Mouse (Mus musculus) adrenal gland, adult 8-10 months (tissue): ENCODE measurements around the gene Hoxa10. TPM values are rescaled to one million over a fixed set of nuclear protein-coding genes. Genes with fewer than 3 reads are reported as not detected.

Experiments used
- DNase-seq: peaks from one replicate; pipeline ENCODE4 v3.0.0; 2022
- total RNA-seq, 4 experiments: library from RNA; stranded (reverse); gene quantifications; 2 replicates each; pipeline ENCODE4 v1.2.4; 2022

Gene Hoxa10
- total RNA-seq, 4 experiments from 2014 or later = 0.15 to 0.16 TPM; not detected in 2

DNA sequence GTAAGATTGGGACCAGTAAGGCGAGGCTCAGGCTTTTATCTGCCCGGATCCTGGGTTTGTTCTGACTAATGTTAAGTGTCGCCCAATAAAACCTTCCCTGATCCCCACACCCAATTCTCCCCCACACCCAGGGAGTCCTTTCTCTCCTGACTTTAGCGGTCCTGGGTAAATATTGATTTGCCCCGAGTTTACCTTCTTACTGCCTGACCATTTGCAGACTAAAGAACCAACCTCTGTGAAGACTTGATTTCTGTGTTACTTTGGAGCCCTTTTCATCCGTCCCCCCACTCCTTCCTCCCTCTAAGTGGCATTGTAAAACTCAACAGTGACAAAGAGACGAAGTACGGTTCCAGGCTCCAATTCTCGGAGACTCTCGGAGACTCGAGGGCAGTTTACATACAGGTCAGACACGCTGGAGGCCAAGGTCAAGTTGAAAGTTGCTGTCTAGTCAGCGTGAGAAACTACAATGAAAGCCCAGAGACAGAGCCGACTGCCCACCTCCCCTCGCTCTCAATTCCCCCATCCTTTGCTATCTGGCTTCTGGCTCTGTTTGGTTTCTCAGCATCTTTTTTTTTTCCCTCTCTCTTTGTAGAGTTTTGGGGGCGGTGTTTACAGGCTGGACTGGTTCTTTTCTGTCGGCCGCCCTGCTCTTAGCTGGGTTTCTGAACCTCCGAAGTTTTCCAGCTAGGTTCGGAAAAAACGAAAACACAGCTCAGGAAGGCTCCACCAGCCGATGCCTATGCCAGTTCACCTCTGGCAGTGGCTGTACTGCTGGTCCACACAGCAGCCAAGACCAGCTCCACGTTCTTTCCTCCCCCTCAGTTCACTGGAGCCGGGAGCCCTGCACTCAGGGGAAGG is 22.0 kb upstream of the Hoxa10 start:
- no peak for DNase-seq

DNA sequence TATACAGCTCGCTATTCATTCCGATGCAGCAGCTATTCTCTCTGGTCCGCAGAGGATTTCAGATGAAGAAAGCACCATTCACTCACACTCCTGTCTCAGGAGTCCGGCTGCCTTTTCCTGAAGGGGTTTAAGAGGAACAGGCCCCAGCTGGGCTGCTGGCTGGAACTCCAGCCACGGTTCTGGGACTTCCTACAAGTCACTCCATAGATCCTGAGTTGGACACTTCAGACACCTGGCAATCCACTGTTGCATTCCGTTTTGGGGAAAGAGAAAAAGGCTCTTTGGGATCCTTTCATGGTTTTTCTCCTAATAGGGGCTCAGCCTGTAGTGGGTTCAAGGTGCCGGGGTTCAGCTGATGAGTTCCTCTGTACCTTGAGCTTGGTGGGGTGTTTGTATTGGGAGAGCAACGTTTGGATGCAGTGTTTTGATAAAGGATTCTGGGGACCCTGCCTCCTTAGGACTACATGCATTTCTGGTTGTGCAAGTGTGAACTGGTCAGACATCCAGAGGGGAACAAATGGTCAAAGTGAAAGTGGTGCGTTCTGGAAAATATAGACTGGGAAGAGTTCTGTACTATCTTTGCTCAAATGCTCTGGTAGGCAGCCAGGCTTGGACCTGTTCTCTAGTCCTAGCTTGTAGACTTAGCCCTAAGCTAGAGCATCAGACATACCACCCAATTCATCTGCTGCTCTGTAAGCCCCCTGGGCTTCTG is 21.3 kb upstream of the Hoxa10 start:
- DNase-seq = no peak

DNA sequence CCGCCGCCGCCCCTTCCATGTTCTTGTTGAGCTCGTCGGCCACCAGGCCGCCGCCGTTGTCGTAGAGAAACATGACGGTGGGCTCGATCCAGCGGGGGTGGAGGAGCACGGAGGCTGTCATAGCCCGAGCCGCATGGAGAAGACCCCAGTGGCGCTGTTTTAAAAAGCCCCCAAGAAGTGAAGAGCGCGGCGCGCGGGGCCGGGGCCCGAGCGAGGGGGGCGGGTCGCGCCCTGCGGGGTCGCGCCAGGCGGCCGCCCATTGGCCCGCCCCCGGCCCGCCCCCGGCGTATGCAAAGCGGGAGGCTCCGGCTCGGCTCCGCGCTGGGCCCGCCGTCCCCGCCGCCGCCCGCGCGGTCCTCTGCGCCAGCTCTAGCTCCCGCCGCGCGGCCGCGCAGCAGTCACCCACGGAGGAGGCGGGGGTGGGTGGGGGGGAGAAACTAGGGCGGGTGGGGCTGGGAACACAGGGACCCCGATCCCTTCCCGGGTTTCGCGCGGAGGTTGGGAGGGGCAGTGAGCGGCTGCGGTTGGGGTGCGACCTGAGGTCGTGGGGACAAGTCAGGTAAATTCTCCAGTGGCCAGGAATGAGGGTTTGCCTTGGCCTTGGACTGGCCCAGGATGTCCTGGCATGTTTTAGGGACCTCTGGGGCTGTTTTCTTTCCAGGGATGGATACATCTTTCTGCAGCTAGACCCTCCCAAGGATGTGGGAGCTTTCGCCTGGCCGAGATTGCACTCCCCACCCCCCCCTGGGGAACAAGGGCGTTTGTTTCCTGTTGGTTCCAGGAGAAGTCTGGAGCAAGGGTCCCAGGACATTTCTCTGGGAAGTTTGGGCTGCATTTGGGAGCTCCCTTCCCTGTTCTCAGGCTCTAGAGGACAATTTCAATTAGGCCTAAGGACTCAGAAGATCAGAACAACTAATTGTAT is 20.3 kb upstream of the Hoxa10 start, which contains the start of gene Hoxa13:
Gene Hoxa13 (minus strand): TSS at position 227 of the 922 bp plus-strand sequence.
- no peak for DNase-seq

DNA sequence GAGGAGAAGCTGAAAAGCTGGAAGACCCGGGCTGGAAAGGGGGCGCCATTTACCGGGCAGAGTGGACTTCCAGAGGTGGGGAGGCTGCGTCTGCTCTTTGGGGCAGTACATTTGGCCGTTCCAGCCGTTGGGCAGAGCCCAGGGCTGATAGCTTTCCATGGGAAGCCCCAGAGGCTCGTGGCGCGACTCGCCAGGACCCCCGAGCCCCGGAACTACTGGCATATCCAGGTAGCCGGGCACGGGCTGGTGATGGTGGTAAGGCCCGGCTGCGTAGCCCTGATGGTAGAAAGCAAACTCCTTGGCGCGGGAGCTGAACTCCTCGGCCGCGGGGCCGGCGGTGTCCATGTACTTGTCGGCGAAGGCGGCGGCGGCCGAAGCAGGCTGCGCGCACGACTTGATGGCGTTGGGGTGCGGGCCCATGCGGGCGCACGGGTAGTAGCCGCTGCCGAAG is 19.2 kb upstream of the Hoxa10 start:
- no peak for DNase-seq

DNA sequence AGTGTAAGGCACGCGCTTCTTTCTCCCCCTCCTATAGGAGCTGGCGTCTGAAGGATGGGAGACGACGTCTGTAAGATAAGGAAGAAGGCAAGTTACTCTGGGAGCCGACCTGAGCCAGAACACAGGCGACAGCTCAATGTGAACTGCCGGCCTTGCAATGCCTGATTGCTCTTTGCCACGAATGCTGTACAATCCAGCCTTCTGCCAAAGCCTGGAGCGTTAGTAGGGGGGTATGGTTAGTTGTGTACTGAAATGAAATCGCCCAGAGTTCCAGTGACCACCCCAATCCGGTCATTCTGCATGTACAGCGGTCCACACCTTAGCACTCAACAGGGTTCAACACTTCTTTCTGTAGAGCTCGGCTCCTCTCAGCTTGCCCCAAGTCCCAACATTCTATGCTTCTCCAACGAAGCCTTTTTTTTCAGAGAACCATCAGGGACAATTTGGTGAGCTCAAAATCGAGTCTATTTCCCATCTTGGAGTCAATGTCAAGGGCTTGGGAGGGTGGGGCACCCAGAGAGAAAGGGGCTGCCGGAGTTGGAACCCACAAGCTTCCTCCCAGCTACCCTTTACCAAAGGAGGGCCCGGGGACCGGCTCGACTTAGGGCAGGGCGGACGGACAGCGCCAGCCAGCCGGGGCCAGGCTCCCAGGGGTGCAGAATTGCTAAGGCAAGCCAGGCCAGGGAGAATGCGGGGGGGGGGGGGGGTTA is 18.6 kb upstream of the Hoxa10 start:
- no peak for DNase-seq

DNA sequence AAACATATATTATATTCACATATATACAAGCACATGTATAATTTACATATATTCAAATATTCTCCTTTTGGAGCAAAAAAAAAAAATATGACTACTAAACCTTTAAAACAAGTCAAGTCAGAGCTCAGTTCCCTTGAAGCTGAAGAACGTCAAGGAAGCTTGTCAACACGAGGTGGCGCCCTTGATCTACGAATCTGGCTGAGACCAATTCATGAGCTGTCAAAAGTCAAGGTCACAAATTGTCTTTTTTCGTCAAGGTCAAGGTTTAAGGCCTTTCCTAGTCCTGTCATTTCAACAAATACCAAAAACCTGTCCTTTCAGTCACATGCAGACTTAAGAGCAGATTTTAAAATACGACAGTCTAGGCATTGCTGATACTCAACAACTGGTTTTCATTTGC is 16.3 kb upstream of the Hoxa10 start:
- DNase-seq = peak; percentile 51

DNA sequence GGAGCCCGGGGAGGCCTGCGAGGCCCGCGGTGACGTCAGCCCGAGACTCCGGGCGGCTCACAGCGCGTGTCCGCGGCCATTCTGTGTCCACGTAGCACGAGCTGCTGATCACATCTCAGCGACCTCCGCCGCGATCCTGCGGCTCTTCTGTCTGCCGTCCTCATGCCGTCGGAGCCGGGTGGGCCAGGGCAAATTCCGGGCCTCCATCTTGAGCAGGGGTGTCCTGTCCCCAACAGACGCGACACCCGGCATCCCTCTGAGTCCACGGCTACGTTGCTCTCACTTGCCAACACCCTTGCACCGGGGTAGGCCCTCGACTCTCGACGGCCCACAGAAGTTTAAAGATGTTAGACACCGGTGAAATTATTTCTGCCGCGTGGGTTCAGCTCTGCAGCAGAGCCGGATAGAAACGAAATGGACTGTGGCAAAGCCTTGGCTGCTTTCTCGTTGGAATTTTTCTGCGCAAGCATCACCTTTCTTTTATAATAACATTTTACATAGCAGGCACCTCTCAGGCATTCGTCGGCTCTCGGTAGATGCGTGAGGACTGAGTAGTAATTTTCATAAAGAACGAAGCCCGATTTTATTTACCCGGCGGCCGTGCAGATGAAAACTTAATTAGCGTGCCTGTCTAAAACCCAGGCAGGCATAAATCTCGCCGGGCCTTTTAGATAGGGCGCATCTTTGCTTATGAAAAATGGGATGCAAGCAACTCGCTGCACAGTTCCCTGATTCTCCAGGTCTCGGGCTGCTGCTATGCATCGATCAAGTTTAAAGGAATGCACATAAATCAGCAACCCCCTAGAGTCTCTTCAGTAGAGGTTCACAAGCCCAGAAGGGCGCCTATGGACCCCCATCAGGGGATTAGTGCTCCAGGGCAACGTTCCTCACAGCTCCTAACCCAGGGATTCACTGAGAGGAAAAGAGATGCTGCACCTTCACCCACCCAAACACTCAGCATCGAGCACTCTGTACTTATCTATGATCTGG is 13.2 kb upstream of the Hoxa10 start:
- no peak for DNase-seq

DNA sequence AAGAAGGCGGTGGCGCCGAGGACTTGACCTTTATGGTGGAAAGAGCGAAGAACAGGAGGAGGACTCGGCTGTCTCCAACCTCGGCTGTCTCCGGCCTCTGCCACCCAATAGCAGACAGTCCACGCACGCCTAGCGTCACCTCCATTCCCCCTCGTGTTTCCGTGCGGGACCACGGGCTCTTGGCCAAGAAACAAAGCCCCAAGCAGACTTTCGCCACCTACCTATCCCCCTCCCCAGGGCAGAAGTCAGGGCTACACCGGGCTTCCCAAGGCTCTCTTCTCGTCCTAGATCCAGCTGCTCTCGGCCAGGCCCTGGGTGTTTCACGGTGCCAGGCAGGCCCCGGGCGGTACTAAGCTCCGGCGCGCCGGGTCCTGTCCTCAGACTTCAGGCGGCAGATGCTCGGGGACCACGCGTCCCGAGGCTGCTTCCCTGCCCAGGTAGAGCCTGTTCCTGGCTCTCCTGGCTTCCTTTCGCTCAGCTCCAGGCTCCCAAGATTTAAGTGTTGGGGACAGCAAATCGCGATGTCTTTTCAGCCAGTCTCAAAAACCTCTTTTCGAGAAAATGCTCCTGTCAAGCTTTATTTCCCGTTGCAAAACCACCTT is 12.2 kb upstream of the Hoxa10 start:
- DNase-seq = no peak

DNA sequence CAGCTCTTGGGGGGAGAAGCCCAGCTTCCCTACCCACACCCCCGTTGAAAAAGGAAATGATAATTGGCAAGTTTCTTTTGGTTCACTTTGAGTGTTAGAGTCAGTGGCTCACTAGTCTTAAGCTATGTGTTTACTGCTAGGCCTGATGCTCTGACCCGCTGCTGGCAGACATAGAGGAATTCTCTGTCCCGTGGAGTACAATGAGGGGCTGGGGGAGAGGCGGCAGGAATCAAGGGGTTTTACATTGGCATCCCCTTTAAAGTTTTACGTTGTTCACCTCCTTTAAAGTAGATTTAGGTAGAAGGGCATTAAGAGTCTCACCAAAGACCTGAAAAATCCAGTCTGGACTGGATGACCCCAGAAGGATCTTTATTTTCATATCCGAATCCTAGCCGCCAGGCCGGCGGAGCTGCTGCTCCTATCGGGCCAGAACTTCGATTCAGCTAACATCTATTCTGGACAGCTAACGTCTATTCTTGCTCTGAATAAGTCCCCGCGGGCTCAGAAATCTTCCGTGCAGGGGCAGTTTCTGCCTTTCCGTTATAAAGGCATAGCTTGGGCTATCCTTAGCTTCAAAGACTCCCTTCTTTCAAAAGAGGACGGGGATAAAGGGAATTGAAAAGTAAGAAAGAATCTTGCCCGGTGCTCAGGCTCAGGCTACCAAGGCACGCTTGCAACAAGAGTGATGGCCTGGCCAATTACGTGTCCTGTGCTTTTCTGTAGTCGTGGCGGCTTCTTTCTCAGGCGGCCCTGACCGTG is 11.5 kb upstream of the Hoxa10 start:
- no peak for DNase-seq

DNA sequence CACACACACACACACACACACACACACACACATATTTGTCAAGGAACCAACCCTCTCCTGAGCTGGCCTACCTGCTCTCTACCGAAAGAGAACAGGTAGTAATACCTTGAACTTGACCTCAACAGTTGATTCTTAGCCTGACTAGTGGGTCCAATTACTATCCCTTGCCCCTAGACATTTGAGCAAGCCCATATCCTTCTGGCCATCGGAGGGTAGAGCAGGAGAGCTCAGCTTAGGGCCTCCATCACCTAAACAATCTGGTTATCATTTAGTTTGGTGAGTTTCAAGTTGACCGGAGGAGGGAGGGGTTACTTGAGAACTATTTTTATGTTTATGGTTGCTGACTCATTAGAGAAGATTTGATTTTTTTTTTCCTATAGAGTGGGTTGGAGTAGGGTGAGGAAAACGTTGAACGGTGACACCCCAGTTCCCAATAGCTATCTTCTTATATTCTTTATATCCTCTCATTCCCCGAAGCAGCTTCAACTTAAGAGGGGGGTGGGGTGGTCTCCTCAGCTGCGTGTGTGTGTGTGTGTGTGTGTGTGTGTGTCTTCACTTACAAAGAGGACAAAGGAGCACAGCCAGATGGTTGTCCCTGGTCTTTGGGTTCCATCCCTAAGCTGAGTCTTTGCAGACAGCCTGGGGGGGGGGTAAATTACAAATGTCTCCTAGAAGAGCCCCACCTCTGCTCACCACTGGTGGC is 10.7 kb upstream of the Hoxa10 start:
- DNase-seq = no peak

DNA sequence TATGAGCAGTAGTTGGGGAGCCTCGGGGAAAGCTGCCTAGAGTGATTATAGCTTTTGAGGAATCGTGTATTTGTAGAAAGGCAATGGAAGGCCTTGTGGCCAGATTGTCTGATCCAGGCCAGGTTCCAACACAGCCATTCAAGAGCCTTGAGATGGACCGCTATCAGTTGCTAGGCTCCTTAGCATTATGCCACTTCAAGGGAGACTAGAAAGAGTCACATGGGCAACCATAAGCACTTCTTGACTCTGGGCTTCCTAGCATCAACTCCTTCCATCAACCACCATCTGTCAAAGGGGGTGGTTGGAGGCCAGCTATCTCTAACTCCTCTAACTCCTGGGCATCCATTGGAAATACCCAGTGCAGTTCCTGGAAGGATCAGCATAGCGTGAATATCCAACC is 9.2 kb upstream of the Hoxa10 start:
- DNase-seq = no peak

DNA sequence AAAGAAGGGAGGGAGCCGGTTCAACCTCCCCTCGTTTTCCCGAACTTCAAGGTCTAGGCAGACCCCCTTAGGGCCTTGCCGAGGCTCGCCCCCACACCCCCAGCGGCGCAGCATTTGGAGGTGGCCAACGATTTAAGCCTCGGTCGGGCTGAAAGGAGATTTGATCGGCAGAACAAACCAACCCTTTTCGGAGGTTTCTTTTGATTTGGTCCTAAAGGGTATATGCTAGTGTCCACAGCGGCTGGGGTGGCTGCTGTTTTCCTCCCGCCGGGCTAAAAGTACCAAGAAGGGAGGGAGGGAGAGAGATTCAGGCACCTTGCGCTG is 8.7 kb upstream of the Hoxa10 start:
- DNase-seq = no peak

DNA sequence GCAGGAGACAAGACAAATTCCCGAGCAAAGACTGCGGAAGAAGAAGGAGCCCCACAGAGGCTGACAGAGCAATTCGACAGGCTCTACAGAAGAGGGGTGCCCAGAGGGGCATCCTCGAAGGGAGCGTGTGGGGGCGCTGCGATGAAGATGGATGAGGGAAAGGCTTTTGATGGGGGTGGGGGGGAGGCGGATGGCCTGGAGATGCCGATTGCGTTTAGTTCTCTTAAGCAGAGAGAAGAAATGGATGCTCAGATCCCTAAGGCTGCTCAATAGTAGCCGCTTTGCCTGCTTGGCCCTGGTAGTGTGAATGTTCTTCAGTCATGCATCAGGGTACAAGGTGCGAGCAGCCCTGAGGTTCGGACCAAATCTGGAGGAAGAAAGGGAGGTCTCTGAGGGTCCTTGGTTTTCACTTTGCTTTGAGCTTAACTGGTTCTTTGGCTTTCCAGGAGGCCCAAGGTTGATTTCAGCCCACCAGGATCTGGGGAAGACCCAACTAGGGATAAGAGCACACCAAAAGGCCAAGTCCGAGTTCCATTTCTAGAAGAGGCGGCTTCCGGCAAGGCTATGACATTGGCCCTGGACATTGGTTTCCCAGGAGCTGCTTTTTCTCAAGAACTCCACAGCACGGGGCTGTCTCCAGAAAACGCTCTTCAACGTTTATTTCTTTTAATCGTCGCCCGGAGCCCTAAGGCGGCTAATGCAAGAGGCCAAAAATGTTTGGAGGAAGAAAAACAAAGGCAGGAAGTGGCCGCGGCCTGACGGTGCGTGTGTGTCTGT is 8.2 kb upstream of the Hoxa10 start:
- DNase-seq = no peak

DNA sequence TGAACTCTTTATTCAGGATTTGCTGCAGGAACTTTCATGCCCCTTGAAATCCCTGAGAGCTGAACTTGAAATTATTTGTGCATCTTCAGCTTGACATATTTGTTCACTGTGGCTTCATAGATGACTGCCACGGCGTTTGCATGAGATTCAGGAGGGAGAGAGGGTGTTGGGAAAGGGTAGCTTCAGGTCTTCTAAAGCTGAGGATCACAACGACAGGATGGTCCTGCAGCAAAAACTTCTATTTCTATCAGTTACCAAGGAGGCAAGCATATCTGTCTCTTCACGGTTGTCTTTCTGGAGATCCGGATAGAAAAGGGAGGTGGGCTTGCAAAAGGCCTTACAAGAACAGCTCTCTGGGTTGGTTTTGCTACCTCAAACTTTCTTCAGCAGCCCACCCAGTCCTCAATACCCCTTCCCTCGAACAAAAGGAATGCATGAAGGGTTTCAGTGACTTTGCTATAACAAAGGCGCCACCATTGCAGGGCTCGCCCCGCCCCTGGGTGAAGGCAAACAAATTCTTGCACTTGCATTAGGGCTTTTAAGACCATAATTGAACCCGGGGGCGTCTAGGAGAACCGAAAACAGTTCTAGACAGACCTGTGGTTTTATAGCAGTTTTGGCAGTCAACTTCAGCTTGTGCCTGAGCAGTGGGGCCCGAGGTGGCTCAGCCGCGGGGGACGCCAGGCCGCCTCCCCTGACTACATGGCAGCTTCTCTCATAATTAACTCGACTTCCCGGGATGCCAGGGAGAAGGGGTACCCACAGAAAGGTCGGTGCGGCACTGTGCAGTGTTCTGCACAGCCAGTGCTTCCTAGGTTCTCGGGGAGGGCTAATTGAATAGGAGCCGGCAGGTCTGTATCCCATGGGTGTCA is 7.3 kb upstream of the Hoxa10 start:
- DNase-seq = no peak

DNA sequence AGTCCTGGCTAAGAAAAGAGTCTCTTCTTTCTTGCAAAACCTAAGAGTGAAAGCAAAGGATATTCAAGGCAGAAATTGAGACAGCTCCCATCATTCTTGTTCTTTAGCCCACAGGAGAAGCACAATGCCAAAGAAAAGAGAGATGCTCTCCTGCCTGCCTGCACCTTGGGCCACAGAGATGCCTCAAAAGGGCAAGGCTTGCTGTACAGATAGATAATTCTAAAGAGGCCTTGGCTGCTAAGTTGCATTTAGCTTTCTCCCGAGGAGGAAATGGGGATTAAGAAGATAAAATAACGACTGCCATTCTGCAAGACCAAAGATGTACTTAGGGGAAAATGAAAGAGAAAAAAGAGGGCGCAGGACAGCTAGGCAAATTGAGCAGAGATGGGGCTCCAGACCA is 6.3 kb upstream of the Hoxa10 start:
- no peak for DNase-seq

DNA sequence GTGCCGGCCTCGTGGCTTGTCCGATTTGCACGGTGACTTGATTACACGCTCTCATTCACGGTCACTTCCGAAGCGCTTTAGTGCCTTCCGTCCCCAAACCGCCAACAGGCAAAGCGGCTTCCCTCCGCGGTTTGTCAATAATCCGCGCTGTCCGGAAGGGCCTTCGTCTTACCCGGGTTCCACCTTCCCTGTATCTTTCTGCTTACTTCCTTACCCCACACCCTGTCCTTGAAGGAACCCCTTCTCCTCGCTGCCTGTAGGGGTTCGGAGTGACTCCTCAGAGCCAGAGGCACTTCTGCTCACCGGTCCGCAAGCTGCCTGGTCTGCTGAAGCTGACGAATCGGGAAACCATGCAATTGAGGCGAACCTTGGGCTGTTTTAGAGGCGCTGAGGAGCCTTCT is 5.7 kb upstream of the Hoxa10 start:
- no peak for DNase-seq

DNA sequence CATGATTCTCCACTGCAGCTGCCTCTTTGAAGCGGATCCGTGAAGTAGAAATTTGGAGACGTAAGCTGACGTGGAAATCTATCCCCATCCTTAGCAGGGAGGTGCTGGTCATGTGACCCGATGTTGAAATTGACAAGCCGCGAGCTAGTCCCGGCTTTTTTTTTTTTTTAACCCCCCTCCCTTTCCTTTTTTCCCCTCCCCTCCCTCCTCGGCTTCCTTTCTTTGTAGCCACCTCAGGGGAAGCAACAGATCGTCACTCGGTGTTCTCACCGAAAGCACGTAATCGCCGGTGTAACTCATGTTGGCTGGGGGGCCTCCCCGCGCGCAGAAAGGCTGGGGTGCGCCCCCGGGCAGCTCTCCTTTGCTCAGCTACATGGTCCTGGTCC is 5.1 kb upstream of the Hoxa10 start, which contains the start of gene Hoxa11:
Gene Hoxa11 (minus strand): TSS at position 54 of the 386 bp plus-strand sequence.
- no peak for DNase-seq
